Mouse (Mus musculus) hindbrain, embryonic 13.5 days (tissue): ENCODE results near the gene Aagab. TPM values are rescaled to one million over a fixed set of nuclear protein-coding genes. Genes with fewer than 3 reads are reported as not detected.
A peak's percentile ranks its signal among the peaks of the same experiment; 100 is the strongest.

ENCODE experiments used
- ATAC-seq: fragments of 200-750 bp; cut with Nextera tagmentation; 2 replicates; pipeline ENCODE4 v1.8.0; 2017; ENCODE audit warnings: moderate TSS enrichment; ENCODE audit not compliant: low FRiP score
- H3K27ac ChIP-seq: fragments of 300-500 bp; sonication (generic); 2 replicates; pipeline ENCODE4 v1.5.1; 2015; ENCODE audit warnings: inconsistent platforms, mild to moderate bottlenecking, moderate library complexity
- H3K27me3 ChIP-seq: fragments of 300-500 bp; sonication (generic); 2 replicates; pipeline ENCODE4 v1.6.1; 2015; ENCODE audit warnings: mild to moderate bottlenecking, inconsistent platforms
- H3K36me3 ChIP-seq: fragments of 300-500 bp; sonication (generic); 2 replicates; pipeline ENCODE4 v1.6.1; 2015; ENCODE audit warnings: mild to moderate bottlenecking, inconsistent platforms
- H3K4me1 ChIP-seq: fragments of 300-500 bp; sonication (generic); replicated peaks from 2 replicates; pipeline ENCODE4 v1.6.1; 2015; ENCODE audit warnings: inconsistent platforms
- H3K4me2 ChIP-seq: fragments of 300-500 bp; sonication (generic); 2 replicates; pipeline ENCODE4 v1.6.1; 2015; ENCODE audit warnings: inconsistent platforms, mild to moderate bottlenecking, moderate library complexity
- H3K4me3 ChIP-seq: fragments of 300-500 bp; sonication (generic); 2 replicates; pipeline ENCODE4 v1.5.1; 2015; ENCODE audit warnings: mild to moderate bottlenecking, inconsistent platforms
- H3K9ac ChIP-seq: fragments of 300-500 bp; sonication (generic); 2 replicates; pipeline ENCODE4 v1.6.1; 2015; ENCODE audit warnings: mild to moderate bottlenecking, inconsistent platforms
- H3K9me3 ChIP-seq: fragments of 300-500 bp; sonication (generic); 2 replicates; pipeline ENCODE4 v1.6.1; 2016; ENCODE audit warnings: inconsistent platforms
- WGBS: fragments of 180-500 bp; shearing (Covaris S2); methylation state at CpG from one replicate; pipeline ENCODE4 v1.1.7; 2015; 5-methylcytosine and 5-hydroxymethylcytosine counted together
- polyA plus RNA-seq: library from polyadenylated mRNA; unstranded; fragments of >200 nt; fragmentation: Nextera tagmentation; extraction: Ambion mirVana; gene quantifications from 2 replicates; pipeline ENCODE4 v1.2.1, GENCODE M21; 2015

Aagab gene
- polyA plus RNA-seq, 1 experiment from 2014 or later = 61.0 TPM

- no peak overlapping the region for H3K4me3 ChIP-seq
- no peaks in the 10 kb centered on the region for H3K27me3 ChIP-seq
- H3K4me1 ChIP-seq = peaks cover 64% of the 10 kb centered on the region
- H3K36me3 ChIP-seq = 0 out of 2 replicates have a peak, but pooled peaks cover 4% of the 10 kb centered on the region
- H3K4me2 ChIP-seq = no peak overlapping the region
- ATAC-seq = no peak
- 17% methylated on average over 7 of the region's 7 CpGs for WGBS
- H3K9ac ChIP-seq = no peak overlapping the region
- H3K9me3 ChIP-seq = no peaks in the 10 kb centered on the region
- peak overlapping the region; percentile 75 for H3K27ac ChIP-seq
Observed at GRCm38 (mm10) chr9:63653666-63654065, 51.2 kb downstream of the Aagab start.

GRCm38 (mm10) chr9:63654575-63654974, 52.1 kb downstream of the Aagab start:
- Histone ChIP-seq H3K27ac (no peak overlapping the region), H3K4me1 (peaks cover 72% of the 10 kb centered on the region)
- no peak for ATAC-seq

GRCm38 (mm10) chr9:63655092-63655491, 52.6 kb downstream of the Aagab start:
- 75% methylated on average over 1 of the region's 1 CpGs for WGBS
- Histone ChIP-seq H3K27me3 (no peaks in the 10 kb centered on the region), H3K27ac (no peak overlapping the region), H3K9ac (0 out of 2 replicates have a peak overlapping the region, but pooled peaks have one; percentile 29), H3K9me3 (no peaks in the 10 kb centered on the region), H3K4me2 (no peak overlapping the region), H3K4me3 (no peak overlapping the region), H3K4me1 (peaks cover 71% of the 10 kb centered on the region), H3K36me3 (0 out of 2 replicates have a peak, but pooled peaks cover 4% of the 10 kb centered on the region)
- ATAC-seq = no peak

More at GRCm38 (mm10) chr9:63654575-63654974, 52.1 kb downstream of the Aagab start:
- Histone ChIP-seq H3K27me3 (no peaks in the 10 kb centered on the region), H3K36me3 (0 out of 2 replicates have a peak, but pooled peaks cover 4% of the 10 kb centered on the region), H3K4me3 (no peak overlapping the region), H3K9me3 (no peaks in the 10 kb centered on the region), H3K9ac (no peak overlapping the region), H3K4me2 (no peak overlapping the region)
- WGBS = 91% methylated on average over 8 of the region's 8 CpGs

GRCm38 (mm10) chr9:63657167-63657566, 54.7 kb downstream of the Aagab start:
- 86% methylated on average over 4 of the region's 4 CpGs for whole genome bisulfite sequencing
- H3K27ac ChIP-seq = no peak overlapping the region

GRCm38 (mm10) chr9:63658436-63658835, 56.0 kb downstream of the Aagab start:
- no peak overlapping the region for H3K4me2 ChIP-seq
- peaks cover 38% of the 10 kb centered on the region for H3K4me1 ChIP-seq
- peaks cover 5% of the 10 kb centered on the region; the same call in 1 of the 2 replicates for H3K36me3 ChIP-seq
- 92% methylated on average over 9 of the region's 9 CpGs for WGBS
- no peaks in the 10 kb centered on the region for H3K27me3 ChIP-seq
- no peak overlapping the region; the same call in 1 of the 2 replicates for H3K27ac ChIP-seq
- H3K4me3 ChIP-seq = no peak overlapping the region
- no peak for ATAC-seq
- no peak overlapping the region for H3K9ac ChIP-seq
- no peaks in the 10 kb centered on the region for H3K9me3 ChIP-seq

More at GRCm38 (mm10) chr9:63657167-63657566, 54.7 kb downstream of the Aagab start:
- Histone ChIP-seq H3K27me3 (no peaks in the 10 kb centered on the region), H3K9me3 (no peaks in the 10 kb centered on the region), H3K4me3 (no peak overlapping the region), H3K4me1 (peaks cover 51% of the 10 kb centered on the region), H3K36me3 (peaks cover 2% of the 10 kb centered on the region; the same call in 1 of the 2 replicates), H3K9ac (no peak overlapping the region), H3K4me2 (no peak overlapping the region)
- no peak for ATAC-seq

GRCm38 (mm10) chr9:63658970-63659371, 56.5 kb downstream of the Aagab start:
- no peak for ATAC-seq
- no peaks in the 10 kb centered on the region for H3K9me3 ChIP-seq
- H3K9ac ChIP-seq = no peak overlapping the region
- no peak overlapping the region for H3K4me2 ChIP-seq
- no peaks in the 10 kb centered on the region for H3K27me3 ChIP-seq
- 78% methylated on average over 5 of the region's 5 CpGs for WGBS
- H3K4me3 ChIP-seq = no peak overlapping the region
- peaks cover 5% of the 10 kb centered on the region; the same call in 1 of the 2 replicates for H3K36me3 ChIP-seq
- peaks cover 33% of the 10 kb centered on the region for H3K4me1 ChIP-seq
- H3K27ac ChIP-seq = peak overlapping the region; percentile 35

- H3K9me3 ChIP-seq = no peaks in the 10 kb centered on the region
- H3K9ac ChIP-seq = no peak overlapping the region
- no peak overlapping the region for H3K27ac ChIP-seq
- H3K4me1 ChIP-seq = peaks cover 32% of the 10 kb centered on the region
- peaks cover 5% of the 10 kb centered on the region; the same call in 1 of the 2 replicates for H3K36me3 ChIP-seq
- no peak for ATAC-seq
- no peak overlapping the region for H3K4me2 ChIP-seq
- no peak overlapping the region for H3K4me3 ChIP-seq
- H3K27me3 ChIP-seq = no peaks in the 10 kb centered on the region
- WGBS = 95% methylated on average over 4 of the region's 4 CpGs
Observed at GRCm38 (mm10) chr9:63660061-63660460, 57.6 kb downstream of the Aagab start.

- Histone ChIP-seq H3K9me3 (no peaks in the 10 kb centered on the region), H3K9ac (no peak overlapping the region), H3K4me1 (peaks cover 32% of the 10 kb centered on the region), H3K4me2 (no peak overlapping the region), H3K4me3 (no peak overlapping the region), H3K27ac (no peak overlapping the region), H3K36me3 (peaks cover 5% of the 10 kb centered on the region; the same call in 1 of the 2 replicates), H3K27me3 (no peaks in the 10 kb centered on the region)
- WGBS = 97% methylated on average over 3 of the region's 3 CpGs
- no peak for ATAC-seq
Observed at GRCm38 (mm10) chr9:63660691-63661090, 58.2 kb downstream of the Aagab start.

DNA sequence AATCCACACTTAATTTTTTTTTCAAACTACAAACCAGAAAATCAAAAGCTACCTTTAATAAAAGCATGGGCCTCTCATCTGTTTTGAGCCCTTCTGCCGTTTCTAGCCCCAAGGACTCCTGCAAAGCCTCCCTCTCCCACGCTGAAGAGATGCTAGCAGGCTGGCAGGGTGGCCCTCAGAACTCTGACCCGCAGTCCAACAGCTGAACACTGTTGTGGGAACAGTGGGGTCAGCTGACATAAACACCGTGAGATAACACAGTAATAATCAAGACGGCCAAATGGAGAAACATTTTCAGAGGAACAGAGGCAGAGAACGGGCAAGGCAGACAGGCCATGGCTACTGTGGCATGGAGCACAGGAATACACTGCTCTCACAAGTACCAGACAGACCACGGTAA, 60.3 kb downstream of the Aagab start:
- peaks cover 5% of the 10 kb centered on the region; the same call in 1 of the 2 replicates for H3K36me3 ChIP-seq
- H3K4me1 ChIP-seq = peaks cover 50% of the 10 kb centered on the region
- no peak overlapping the region for H3K9ac ChIP-seq
- H3K27ac ChIP-seq = no peak overlapping the region; the same call in 1 of the 2 replicates
- no peak overlapping the region for H3K4me3 ChIP-seq
- no peaks in the 10 kb centered on the region for H3K27me3 ChIP-seq
- H3K4me2 ChIP-seq = no peak overlapping the region
- ATAC-seq = no peak
- WGBS = 88% methylated on average over 7 of the region's 7 CpGs
- no peaks in the 10 kb centered on the region for H3K9me3 ChIP-seq

DNA sequence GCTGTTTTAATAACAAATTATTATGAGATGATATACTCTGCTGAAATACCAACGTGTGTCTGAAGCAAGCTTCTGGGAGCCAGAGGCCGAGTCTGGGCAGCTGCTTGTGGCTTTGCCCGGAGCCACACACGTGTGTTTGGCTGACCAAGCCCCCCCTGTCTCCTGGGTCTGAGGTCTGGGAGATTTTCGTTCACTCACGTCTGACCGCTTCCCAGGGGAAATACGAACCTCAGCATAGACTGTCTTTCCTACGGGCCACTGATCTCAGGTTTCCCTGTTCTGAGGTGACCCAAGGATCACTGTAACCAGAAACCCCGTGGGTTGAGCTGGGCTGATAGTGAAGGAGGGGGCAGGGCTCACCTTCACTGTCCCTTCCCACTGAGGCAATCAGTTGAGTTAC, 60.8 kb downstream of the Aagab start:
- ATAC-seq = no peak
- Histone ChIP-seq H3K4me1 (peaks cover 54% of the 10 kb centered on the region), H3K27ac (no peak overlapping the region), H3K27me3 (no peaks in the 10 kb centered on the region), H3K4me3 (no peak overlapping the region), H3K4me2 (no peak overlapping the region), H3K36me3 (peaks cover 5% of the 10 kb centered on the region; the same call in 1 of the 2 replicates), H3K9me3 (no peaks in the 10 kb centered on the region), H3K9ac (no peak overlapping the region)
- 85% methylated on average over 10 of the region's 10 CpGs for WGBS

DNA sequence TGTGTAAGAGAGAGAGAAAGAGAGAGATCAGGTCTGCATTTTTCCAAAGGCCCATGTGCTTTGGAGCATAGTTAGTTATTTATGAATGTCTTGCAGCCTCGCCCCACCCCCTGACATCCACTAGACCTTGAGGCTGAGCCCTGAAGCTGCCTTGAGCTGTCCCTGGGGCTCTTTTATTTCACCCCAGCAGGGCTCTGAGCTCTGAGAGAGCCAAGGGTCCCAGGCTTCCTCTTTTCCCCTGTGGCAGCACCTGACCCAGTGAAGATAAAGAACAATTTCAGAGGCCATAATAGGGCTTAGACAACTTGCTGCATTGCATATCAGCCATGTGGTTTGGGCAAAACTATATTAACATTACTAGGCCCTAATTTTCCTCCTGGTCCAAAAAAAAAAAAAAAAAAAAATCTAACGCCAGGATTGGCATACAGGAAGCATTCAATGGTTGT, 61.9 kb downstream of the Aagab start:
- no peak overlapping the region for H3K4me3 ChIP-seq
- WGBS = 73% methylated on average over 2 of the region's 2 CpGs
- H3K36me3 ChIP-seq = peaks cover 5% of the 10 kb centered on the region; the same call in 1 of the 2 replicates
- no peak for ATAC-seq
- no peak overlapping the region for H3K4me2 ChIP-seq
- peak overlapping the region; percentile 73; the same call in 1 of the 2 replicates for H3K27ac ChIP-seq
- no peaks in the 10 kb centered on the region for H3K9me3 ChIP-seq
- H3K27me3 ChIP-seq = no peaks in the 10 kb centered on the region
- H3K4me1 ChIP-seq = peaks cover 54% of the 10 kb centered on the region
- no peak overlapping the region for H3K9ac ChIP-seq

DNA sequence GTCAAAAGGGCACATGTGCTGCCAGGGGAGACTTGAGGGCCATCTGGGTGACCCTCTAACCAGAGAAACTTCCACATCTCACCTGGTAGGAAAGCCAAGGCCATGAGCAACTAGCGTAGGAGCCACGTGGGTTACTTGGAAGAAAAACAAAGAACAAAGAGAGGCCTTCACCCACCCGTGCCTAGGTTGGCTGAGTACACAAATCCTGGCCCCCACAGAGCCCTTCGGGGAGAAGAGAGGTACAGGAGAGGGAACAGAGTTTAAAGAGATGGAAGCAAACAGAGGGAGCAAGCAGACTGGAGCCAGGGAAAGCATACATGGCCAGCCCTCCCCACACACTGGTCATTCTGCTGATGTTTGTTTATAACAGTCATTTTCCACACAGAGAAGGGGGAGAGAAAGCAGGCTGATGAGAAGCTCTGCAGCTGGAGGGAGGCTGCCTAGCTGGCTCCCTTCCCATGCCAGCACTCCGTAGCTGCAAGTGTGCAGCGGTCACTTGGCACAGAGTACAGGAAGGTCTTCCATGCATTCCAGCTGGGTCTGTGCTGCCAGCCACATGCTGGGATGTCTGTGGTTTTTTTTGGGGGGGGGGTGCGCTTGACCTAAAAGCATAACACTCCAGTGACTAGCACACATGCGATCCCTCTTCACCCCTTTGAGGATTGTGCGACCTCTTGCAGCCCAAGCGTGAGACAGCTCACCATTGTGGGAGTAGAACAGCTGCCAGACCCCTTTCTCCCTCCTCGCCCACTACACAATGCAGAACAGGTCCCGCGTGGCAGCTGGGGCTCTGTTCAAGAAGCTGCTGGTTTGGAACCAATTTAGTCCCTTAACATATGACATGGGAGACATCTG, 62.6 kb downstream of the Aagab start:
- H3K9ac ChIP-seq = no peak overlapping the region
- H3K4me1 ChIP-seq = peaks cover 53% of the 10 kb centered on the region
- peak; percentile 64; the same call in 1 of the 2 replicates for ATAC-seq
- H3K9me3 ChIP-seq = no peaks in the 10 kb centered on the region
- no peak overlapping the region for H3K4me3 ChIP-seq
- no peaks in the 10 kb centered on the region for H3K27me3 ChIP-seq
- peaks cover 5% of the 10 kb centered on the region; the same call in 1 of the 2 replicates for H3K36me3 ChIP-seq
- H3K27ac ChIP-seq = peak overlapping the region; percentile 73
- no peak overlapping the region for H3K4me2 ChIP-seq
- 32% methylated on average over 13 of the region's 13 CpGs for WGBS
